Mouse (Mus musculus) ZHBTc4 (cell line): ENCODE results near the gene Ambn.
"Not testable (repeated sequence)": the region's sequence is repeated elsewhere in the genome, so short reads cannot be mapped to it uniquely, and the experiment has no call there.

Experiments used
- DNase-seq: peaks from one replicate; pipeline ENCODE4 v3.0.0-alpha.2; 2011; ENCODE audit warnings: low read depth, low spot score

Ambn gene

GRCm38 (mm10) chr5:88455691-88456090 lies at the start of gene Ambn:
Ambn (plus strand) TSS chr5:88455991.
- DNase-seq = no peak

GRCm38 (mm10) chr5:88420319-88421065 lies 35.3 kb upstream of the Ambn start:
- DNase-seq = no peak

DNA sequence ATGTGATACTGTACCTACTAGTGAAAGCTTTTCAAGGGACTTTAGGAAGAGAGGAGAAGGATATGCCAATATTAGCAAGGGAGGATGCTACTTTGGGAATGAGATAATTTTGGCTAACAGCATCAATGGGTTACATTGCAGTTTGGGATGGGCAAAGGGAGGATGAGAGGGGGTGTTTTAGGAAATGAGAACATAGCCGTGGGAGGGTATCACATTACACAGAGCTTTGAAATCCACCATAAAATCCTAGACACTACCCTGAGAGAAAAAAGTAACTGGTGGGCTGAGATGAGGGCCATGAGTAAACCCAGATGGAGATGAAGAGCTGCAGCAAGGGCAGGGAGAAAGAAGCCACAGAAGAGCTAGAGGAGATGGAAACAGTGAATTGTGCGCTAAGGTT lies 30.9 kb upstream of the Ambn start:
- DNase-seq = not testable (repeated sequence)

- DNase-seq = no peak
These were observed 29.0 kb upstream of the Ambn start for GRCm38 (mm10) chr5:88426753-88427152.

DNA sequence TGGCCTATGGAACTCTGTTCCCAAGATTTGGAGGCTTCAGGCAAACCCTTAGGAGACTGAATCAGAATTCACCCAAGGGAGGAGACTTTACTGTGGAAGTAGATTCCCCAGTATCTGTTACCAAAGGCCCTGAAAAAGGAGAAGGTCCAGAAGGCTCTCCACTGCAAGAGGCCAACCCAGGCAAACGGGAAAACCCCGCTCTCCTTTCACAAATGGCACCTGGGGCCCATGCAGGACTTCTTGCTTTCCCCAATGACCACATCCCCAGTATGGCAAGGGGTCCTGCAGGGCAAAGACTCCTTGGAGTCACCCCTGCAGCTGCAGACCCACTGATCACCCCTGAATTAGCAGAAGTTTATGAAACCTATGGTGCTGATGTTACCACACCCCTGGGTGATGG lies 11.7 kb downstream of the Ambn start:
- no peak for DNase-seq

GRCm38 (mm10) chr5:88468807-88469704 lies 13.3 kb downstream of the Ambn start:
- no peak for DNase-seq

GRCm38 (mm10) chr5:88487675-88488074 lies 31.9 kb downstream of the Ambn start, which contains the start of gene Enam:
Enam (plus strand) TSS chr5:88487975.
- no peak for DNase-seq

GRCm38 (mm10) chr5:88489004-88489403 lies 33.2 kb downstream of the Ambn start:
- no peak for DNase-seq

- DNase-seq = no peak
These were observed 35.3 kb downstream of the Ambn start for GRCm38 (mm10) chr5:88491111-88491510.

GRCm38 (mm10) chr5:88499781-88500180 lies 44.0 kb downstream of the Ambn start:
- no peak for DNase-seq

DNA sequence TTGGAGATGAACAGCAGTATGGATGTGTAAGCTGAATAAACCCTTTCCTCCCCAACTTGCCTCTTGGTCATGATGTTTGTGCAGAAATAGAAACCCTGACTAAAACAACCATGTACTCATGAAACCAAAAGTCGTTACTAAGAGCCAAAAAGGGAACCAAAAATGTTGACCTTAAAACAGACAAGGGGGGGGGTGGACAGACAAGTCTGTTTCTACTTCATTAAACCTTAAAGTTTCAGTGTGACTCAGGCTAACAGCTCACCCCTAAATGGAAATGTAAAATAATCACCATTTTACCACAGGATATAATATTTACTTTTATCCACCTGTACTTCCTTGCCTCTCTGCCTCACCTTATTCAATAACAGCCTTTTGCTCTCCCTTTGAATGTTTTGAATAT lies 52.8 kb downstream of the Ambn start:
- DNase-seq = no peak

- DNase-seq = no peak
These were observed 53.2 kb downstream of the Ambn start for GRCm38 (mm10) chr5:88508990-88509389.
